Mouse (Mus musculus): ENCODE results near the gene Rnf180.

Gene Rnf180

DNA sequence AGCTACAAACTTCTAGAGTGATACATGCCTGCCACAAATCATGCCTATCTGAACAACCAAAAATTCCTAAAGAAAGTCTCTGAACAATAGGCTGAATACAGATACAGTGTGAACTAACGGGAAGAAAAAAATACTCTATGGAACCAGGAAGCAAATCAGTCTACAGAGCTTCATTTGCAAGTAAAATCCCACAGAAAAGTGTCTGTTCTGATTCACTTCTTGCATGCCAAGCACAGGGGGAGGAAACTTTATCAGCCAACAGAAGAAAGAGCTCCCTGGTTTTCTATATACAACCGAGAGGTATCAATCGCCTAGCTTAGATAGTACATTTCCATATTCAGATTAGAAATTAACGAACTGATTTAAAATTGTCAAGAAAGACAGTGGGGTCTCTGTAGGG, 43.8 kb downstream of the Rnf180 start:
- DNase-seq (ENCODE audit: low read depth): no peak

GRCm38 (mm10) chr13:105250264-105250663, 44.4 kb downstream of the Rnf180 start:
- no peak for DNase-seq (ENCODE audit: low read depth)

- DNase-seq (ENCODE audit: low read depth): no peak
These were observed 45.0 kb downstream of the Rnf180 start for GRCm38 (mm10) chr13:105249599-105249998.

- DNase-seq (ENCODE audit: low read depth): no peak
These were observed 46.9 kb downstream of the Rnf180 start for GRCm38 (mm10) chr13:105247691-105248090.

GRCm38 (mm10) chr13:105240810-105241209, 53.8 kb downstream of the Rnf180 start:
- no peak for DNase-seq (ENCODE audit: low read depth)

DNA sequence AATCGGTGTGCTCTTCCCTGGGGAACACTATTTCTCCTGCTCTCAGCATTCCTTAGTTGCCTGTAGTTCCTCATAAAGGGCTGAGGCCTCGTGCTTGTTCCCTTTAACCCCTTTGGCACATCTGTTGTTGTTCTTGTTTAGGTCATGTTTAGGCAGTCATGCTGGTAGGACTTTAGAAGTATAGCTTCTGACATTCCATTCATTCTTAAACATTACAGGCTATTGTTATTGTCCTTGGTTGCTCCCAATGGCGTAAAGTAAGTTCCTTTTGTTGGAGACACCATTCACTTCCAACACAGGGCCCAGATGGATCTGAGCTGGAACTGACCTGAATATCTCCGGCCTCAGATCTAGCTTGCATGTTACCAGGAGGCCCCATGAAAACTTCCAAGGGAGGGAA, 67.5 kb downstream of the Rnf180 start:
- no peak for DNase-seq (ENCODE audit: low read depth)

GRCm38 (mm10) chr13:105224048-105224447, 70.6 kb downstream of the Rnf180 start:
- DNase-seq (ENCODE audit: low read depth): no peak

DNA sequence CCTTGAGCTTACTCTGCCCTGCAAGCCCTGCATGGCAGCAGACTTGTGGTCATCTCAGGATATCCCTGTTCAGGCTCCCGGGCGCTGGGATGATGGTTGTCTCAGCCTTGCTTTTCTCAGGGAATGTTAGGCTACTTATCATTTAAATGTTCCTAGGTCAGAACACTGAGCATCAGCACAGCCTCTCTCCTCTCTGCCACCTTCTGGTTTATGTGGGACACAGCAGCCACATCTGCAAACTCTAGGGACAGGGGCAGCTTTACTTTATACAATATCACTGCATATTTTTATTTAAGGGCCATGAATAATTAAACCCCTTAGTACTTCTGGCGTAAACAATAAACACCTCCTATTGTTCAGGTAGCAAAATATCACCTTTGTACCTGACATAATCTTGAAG, 71.5 kb downstream of the Rnf180 start:
- DNase-seq (ENCODE audit: low read depth): peak; percentile 18

- no peak for DNase-seq (ENCODE audit: low read depth)
These were observed 72.4 kb downstream of the Rnf180 start for GRCm38 (mm10) chr13:105222016-105222725.

DNA sequence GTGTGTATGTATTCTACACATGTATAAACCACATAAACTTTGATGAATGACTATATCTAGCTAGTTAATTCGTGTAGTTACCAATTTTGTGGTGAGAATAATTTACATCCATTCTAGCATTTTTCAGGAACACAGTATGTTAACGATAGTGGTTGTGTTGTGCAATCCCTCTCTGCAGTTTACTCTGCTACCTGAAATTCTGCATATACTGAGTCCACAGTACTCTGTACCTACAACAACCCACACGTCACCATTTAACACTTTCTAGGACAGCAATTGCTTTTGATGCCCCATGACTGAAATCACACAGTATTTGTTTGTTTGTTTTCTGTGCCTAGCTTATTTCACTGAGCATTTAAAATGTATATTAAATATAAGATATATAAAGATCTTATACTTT, 83.9 kb downstream of the Rnf180 start:
- no peak for DNase-seq (ENCODE audit: low read depth)

- DNase-seq (ENCODE audit: low read depth): no peak
These were observed 90.8 kb downstream of the Rnf180 start for GRCm38 (mm10) chr13:105203851-105204250.

- no peak for DNase-seq (ENCODE audit: low read depth)
These were observed 96.0 kb downstream of the Rnf180 start for GRCm38 (mm10) chr13:105198658-105199057.

- no peak for DNase-seq (ENCODE audit: low read depth)
These were observed 96.6 kb downstream of the Rnf180 start for GRCm38 (mm10) chr13:105198028-105198427.

GRCm38 (mm10) chr13:105193583-105193982, 101.0 kb downstream of the Rnf180 start:
- DNase-seq (ENCODE audit: low read depth): no peak

- no peak for DNase-seq (ENCODE audit: low read depth)
These were observed 105.9 kb downstream of the Rnf180 start for GRCm38 (mm10) chr13:105188730-105189129.

DNA sequence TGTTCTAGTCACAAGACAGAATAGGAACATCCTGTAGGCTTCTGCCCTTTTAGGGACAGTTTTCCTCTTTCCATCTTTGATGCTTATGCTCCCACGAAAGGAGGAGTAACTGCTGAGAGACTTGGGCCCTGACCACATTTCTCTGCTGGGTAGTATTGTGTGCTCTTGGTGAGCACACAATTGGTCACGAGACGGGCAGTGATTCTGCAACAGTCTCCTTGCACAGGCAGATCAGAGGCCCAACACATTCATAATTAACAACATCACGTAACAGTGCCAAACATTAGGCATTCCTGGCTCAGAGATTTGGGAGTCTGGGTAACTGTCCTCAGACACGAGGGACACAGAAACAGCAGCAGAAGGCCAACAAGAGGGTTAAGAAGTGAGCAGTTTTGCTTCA, 113.8 kb downstream of the Rnf180 start:
- no peak for DNase-seq (ENCODE audit: low read depth)

DNA sequence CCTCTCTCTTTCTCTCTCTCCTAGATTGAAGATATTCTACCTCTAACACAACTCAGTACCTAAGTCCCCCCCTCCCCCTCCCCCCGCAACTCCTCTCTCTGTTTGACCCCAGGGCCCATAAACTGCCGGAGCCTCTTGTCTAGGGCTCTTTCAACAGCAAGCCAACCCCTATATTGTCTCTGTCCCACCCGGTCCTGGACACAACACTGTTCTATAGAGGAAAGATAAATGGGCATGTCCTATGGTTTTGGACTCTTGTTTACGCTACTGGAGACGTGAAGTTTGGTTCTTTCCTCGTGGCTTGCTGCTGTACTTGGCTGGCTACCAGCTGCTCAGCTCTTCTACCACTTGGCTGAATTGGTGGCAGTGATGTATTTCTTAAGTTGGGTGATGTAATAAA, 129.2 kb downstream of the Rnf180 start:
- DNase-seq (ENCODE audit: low read depth): no peak

GRCm38 (mm10) chr13:105153955-105154354, 140.7 kb downstream of the Rnf180 start:
- DNase-seq (ENCODE audit: low read depth): peak; percentile 5

GRCm38 (mm10) chr13:105150006-105150405, 144.6 kb downstream of the Rnf180 start:
- DNase-seq (ENCODE audit: low read depth): no peak

- no peak for DNase-seq (ENCODE audit: low read depth)
These were observed 146.7 kb downstream of the Rnf180 start for GRCm38 (mm10) chr13:105147795-105148418.

- peak; percentile 27 for DNase-seq (ENCODE audit: low read depth)
These were observed 147.8 kb downstream of the Rnf180 start for GRCm38 (mm10) chr13:105146827-105147226.

GRCm38 (mm10) chr13:105139881-105140280, 154.7 kb downstream of the Rnf180 start:
- DNase-seq (ENCODE audit: low read depth): no peak

GRCm38 (mm10) chr13:105134397-105134796, 160.2 kb downstream of the Rnf180 start:
- no peak for DNase-seq (ENCODE audit: low read depth)

DNA sequence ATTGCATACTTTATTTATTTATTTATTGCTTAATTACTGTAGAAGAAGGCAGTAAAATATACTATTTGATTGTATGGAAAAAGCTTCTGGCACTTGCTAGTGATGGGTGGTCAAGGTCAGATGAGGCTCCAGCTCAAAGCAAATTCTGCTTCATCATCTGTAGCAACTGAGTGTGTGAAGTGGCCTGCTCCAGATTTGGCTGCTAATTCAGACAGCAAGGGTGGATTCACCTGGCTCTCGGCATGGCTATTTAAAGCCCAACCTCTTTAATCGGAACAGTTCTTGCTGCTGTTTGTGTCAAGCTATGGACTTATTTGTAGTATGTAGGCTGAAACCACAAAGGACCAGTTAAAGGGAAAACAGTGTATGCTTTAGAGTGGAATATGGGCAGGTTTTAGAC, 161.8 kb downstream of the Rnf180 start:
- DNase-seq (ENCODE audit: low read depth): no peak
